Mouse (Mus musculus): Measurements from ENCODE around the gene Ubr7.

Ubr7 gene

GRCm38 (mm10) chr12:102757689-102758402, at the start of gene Ubr7, which contains the start of the genes Gm28051 and Gon7:
Gene Ubr7, plus strand, starts transcription at chr12:102757967.
Gene Gm28051, minus strand, starts transcription at chr12:102757765.
Gene Gon7, minus strand, starts transcription at chr12:102757803.
- peak; percentile 96 for DNase-seq

- DNase-seq: no peak
Observed at GRCm38 (mm10) chr12:102708220-102708619, 49.5 kb upstream of the Ubr7 start.

GRCm38 (mm10) chr12:102709896-102710295, 47.9 kb upstream of the Ubr7 start:
- no peak for DNase-seq

DNA sequence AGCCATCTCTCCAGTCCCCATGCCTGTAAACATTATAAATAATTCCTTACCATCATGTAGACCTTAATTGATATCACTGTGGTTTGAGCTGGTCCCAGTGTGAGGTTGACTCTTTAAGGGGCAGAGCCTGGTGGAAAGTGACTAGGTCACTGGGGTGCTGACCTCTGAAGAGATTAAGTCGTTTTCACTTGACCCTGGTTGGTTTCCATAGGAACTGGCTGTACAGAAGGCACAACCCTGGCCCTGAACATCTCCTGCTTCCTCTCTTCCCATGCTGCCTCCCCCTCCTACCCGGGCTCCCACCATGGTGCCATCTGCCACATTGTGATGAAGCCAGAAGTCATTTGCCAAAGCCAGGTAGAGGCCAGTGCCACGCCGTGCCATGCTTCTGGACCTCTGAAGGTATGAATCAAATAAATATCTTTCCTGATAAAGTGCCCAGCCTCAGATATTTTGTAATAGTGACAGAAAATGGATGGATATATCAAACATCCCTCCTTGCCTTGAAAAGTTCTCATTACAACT, 46.9 kb upstream of the Ubr7 start:
- no peak for DNase-seq

DNA sequence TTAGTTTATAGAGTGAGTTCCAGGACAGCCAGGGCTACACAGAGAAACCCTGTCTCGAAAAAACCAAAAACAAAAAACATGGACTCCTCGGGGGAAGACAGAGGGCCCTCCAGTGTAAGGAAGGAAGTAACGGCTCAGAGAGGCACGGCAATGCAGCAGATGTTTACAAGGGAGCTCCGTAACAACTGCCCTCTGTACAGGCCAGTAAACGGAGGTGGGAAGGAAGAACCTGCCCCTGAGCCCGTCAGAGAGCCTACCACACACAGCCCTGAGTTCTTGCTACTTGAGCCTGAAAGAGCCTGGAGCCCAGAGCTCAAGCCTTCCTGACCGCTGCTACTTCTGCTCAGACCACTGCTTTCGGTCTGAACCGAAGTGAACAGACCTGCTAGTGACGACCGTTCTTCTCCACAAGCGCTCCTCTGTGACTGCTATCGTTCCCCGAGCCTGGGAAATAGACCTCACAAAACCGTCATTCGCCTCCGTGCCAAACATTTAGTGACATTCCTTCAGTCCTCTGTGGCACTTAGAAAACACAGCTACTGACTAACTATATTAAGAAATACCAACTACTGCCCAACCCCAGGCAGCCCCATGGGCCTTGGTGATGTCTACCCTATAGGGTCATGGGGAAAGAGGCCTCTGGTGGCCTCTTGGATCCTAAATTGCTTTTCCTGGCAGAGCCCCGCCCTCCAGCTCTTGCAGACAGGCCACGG, 44.5 kb upstream of the Ubr7 start:
- DNase-seq: no peak

GRCm38 (mm10) chr12:102714116-102714515, 43.7 kb upstream of the Ubr7 start:
- no peak for DNase-seq

GRCm38 (mm10) chr12:102714654-102715395, 42.9 kb upstream of the Ubr7 start:
- DNase-seq: no peak

DNA sequence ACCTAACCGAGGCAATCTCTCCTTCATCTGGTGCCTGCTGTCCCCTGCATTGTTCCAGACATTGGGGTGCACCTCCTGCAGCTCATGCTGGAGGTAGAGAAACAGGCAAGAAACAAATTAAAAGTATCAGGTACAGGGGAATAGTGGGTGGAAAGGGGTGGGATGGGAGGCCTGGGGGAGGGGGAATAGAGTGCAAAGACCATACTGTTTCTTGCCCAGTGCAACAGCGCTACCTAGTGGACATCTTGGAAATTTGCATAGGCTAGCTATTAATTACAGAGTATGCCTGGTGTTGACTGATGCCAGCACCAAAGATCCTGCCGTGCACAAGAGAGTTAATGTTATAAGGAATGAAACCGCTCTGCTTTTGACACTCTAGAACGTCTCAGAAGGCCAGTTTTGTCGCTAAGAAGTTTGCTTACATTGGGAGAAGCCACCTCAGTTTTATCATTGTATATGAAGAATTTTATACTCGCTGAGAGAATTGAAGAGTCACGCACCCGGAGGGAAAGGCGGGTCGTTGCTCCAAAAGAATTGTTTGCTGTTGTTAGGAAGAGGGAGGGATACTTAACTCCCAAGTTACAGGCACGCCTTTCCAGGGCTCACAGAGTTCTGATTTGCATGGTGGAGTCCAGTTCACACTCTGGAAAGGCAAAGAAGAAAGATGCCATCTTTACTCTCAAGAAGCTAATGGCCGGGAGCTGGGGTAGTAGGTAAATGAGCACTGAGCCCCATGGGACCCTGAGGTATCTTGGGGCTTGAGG, 38.0 kb upstream of the Ubr7 start:
- DNase-seq: no peak

- DNase-seq: no peak
Observed at GRCm38 (mm10) chr12:102722451-102722850, 35.3 kb upstream of the Ubr7 start.

DNA sequence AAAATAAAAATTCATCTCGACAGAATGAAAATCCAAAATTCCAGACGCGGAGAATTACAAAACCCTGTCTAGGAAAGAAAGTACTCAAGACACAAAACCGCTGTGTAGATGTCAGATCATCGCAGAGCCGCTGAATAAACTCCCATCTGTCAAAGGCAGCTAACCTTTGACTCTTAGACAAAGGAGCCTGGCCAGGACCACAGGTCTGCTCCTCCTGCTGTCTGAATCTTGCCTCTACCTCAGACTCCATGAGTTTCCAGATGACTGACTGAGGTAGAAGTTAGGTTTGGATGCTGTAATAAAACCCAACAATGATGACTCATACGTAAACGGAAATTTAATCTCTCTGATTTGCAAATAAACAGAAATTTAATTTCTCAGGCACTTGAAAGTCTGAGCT, 34.8 kb upstream of the Ubr7 start:
- no peak for DNase-seq

DNA sequence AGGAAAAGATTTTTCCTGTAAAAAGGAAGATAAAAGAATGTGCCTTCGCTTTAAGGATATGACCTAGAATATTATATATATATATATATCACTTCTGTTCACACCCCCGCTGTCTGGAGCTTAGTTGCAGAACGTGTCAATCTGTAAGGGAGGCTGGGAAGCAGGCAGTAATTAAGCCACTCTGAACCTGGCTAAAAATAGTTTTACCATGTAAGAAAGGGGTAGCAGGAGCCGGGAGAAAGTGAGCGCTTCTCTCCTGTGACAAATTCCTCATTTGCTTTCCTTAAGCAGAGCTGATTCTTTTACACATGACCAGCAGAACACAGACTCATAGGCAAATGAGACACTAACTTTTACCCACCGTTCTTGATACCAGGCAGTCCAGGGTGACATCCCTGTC, 33.9 kb upstream of the Ubr7 start:
- DNase-seq: no peak

GRCm38 (mm10) chr12:102725146-102725545, 32.6 kb upstream of the Ubr7 start:
- no peak for DNase-seq

DNA sequence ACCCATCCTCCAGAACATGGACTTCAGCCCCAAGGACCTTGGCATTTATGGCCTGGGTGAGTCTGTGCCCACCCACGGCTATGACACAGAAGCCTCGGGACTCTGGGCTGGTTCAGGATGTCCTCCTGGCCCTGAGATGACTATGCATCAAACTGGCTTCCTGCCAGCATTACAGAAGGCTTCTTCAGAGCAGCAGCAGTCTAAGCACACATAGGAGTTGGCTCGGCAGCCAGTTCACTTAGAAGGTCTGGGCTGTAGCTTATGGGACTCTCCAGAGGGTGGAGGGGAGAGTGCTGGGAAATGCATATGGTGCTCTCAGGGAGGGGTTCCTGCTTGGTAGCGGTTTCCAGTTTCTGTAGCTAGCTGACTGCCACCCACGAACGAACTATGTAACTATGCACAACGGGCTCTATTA, 32.0 kb upstream of the Ubr7 start:
- no peak for DNase-seq

DNA sequence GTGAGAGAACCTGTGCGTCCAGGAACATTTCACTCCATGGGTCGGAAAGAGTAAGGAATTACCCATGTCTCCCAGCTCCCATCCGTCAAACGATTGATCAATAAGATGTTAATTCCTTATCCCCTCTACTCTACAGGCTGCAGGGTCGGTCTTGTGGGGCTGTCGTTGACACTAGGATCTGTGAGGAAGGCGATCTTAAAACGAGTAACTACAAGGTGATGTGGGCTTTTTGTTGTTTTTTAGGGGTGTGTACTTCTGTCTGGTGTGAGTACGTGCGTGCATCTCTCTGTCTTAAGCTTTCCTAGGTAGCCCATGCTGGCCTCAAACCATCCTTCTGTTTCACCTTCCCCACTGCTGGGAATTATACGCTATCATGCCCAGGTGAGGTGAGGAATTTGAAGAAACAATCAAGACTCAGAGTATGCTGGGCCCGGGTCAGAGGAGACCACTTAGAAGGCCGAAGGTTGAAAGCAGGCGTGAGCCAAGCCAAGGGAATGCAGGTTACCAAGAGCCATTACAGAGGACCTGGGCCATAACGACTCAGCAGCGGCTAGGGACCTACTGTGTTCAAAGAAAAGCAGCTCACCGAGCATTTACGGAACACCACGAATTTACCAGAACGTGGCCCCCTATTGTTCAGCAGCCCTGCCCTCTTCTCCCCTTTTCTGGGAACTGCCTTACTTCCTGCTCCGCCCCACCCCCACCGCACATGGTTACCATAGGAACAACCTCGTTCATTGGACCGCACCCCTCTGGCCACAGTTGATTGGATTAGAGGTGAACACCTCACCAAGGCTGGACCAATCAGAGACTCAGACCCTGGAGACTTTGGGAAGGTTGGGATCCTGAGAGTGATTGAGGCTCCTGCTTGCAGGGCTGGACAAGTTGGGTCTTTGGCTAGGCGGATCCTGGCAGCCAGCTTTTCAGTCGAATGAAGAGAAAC, 27.6 kb upstream of the Ubr7 start:
- DNase-seq: peak; percentile 82

DNA sequence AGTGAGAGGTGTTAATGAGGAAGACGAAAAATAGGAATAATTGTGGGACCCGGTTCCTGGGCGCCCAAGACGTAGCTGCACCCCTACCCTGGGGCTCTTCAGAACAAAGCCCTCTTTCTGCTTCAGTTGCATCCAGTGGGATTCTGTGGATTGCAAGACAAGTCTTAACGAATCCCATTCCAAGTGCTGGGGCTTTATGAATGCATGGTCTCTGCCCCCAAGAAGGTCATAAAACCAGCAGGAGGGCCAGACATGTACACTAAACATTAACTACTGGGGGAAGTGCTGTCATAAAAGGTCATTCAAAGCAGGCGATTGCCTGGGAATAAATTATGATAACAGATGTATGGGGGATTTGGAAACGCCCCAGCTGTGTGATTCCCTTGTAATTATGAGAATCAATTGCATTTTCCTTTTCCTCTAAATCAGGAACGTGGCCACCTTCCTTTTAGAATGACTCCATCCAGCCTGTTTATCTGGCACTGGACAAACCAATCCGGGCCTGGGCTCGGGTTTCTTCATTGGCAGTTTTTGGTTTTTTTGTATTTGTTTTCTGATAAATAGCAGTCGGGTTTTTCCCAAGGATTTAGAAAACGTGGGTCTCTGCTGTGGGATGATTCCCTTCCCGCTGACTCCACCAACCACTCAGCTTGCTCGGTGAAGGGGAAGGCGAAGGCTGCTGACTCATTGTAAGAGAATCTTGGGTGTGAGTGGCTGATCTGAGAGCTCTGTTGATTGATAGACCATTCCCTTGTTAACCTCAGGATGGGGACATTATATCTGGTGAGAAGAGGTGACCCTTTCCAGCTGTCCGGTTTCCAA, 26.8 kb upstream of the Ubr7 start:
- DNase-seq: peak; percentile 31

DNA sequence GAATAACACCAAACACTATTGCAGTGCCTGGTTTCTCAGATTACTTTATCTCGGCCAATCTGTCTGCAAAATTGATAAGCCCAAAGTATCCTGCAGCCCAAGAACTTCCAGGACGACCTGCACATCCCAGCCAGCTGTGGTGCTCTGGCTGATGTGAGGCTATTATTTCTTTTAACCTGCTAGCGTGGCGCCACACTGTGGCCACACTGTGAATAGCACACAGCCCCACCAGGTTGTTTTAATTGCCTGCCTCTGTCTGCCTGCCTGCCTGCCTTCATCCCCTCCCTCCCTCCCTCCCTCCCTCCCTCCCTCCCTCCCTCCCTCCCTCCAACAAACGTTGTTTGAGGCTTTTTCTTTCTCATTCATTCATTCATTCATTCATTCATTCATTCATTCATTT, 24.4 kb upstream of the Ubr7 start:
- DNase-seq: peak; percentile 55

DNA sequence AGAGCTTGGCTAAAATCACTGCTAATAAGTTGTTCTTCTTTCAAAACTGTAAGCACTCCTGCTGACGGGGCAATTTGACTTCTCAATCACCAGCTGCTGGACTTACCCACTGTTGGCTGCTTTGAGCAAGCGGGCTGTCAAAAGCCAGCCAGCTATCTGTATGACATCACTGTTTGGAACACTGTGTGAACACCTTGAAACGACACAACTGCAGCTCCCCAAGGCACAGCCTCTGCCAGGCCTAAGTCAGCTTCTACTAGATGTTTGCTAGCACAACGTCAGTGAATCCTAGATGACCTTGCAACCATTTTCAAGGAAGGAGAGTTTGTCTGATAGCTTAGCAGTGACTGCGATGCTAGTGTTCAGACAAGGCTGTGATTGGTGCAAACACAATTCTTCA, 18.7 kb upstream of the Ubr7 start:
- no peak for DNase-seq

DNA sequence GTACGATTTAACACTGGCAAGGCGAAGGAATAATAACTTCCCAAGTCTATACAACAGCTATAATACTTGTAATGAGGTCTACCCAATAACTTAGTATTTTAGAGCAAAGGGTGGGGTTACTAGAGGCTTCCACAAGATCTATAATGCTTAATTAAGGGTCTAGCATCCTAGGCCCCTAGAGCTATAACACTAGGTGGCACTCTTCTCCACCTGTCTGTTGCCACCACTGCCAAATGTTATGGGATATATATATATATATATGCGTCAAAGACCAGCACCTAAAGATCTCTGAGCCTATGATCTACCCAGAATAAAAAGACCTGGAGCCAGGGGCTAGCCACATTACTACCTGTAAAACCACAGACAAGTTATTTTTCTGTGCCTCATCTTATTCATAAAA, 17.5 kb upstream of the Ubr7 start:
- no peak for DNase-seq

GRCm38 (mm10) chr12:102742056-102742455, 15.7 kb upstream of the Ubr7 start:
- no peak for DNase-seq

- DNase-seq: peak; percentile 19
Observed at GRCm38 (mm10) chr12:102743036-102743588, 14.7 kb upstream of the Ubr7 start.

Data from kidney, adult 11 months (tissue).